Mouse (Mus musculus) stomach, postnatal 0 days (tissue): ENCODE measurements around the gene Dynll2. TPM values are rescaled to one million over a fixed set of nuclear protein-coding genes. Genes with fewer than 3 reads are reported as not detected.

Source experiments
- ATAC-seq: fragments of 200-750 bp; cut with Nextera tagmentation; 2 replicates; pipeline ENCODE4 v1.8.0; 2017; ENCODE audit not compliant: low FRiP score, low TSS enrichment
- DNase-seq: peaks from one replicate; pipeline ENCODE4 v3.0.0-alpha.2; 2016; ENCODE audit warnings: low spot score
- H3K27ac ChIP-seq: fragments of 300-500 bp; sonication (generic); replicated peaks from 2 replicates; pipeline ENCODE4 v1.5.1; 2014; ENCODE audit warnings: mild to moderate bottlenecking, control low read depth
- H3K27me3 ChIP-seq: fragments of 300-500 bp; sonication (generic); 2 replicates; pipeline ENCODE4 v1.6.1; 2014; ENCODE audit warnings: low read length; ENCODE audit not compliant: control insufficient read depth, insufficient read depth
- H3K36me3 ChIP-seq: fragments of 300-500 bp; sonication (generic); 2 replicates; pipeline ENCODE4 v1.6.1; 2014; ENCODE audit warnings: low read length, mixed read lengths; ENCODE audit not compliant: control insufficient read depth, insufficient read depth
- H3K4me1 ChIP-seq: fragments of 300-500 bp; sonication (generic); replicated peaks from 2 replicates; pipeline ENCODE4 v1.6.1; 2014; ENCODE audit warnings: antibody characterized with exemption; ENCODE audit not compliant: control insufficient read depth, insufficient read depth
- H3K4me2 ChIP-seq: fragments of 300-500 bp; sonication (generic); replicated peaks from 2 replicates; pipeline ENCODE4 v1.6.1; 2014; ENCODE audit warnings: low read depth, mild to moderate bottlenecking, control low read depth, moderate library complexity
- H3K4me3 ChIP-seq: fragments of 300-500 bp; sonication (generic); 2 replicates; pipeline ENCODE4 v1.5.1; 2014; ENCODE audit warnings: low read depth, low read length, control low read depth
- H3K9ac ChIP-seq: fragments of 300-500 bp; sonication (generic); 2 replicates; pipeline ENCODE4 v1.6.1; 2014; ENCODE audit warnings: mild to moderate bottlenecking, low read length, control low read depth, mixed read lengths
- H3K9me3 ChIP-seq: fragments of 300-500 bp; sonication (generic); 2 replicates; pipeline ENCODE4 v1.6.1; 2016; ENCODE audit warnings: low read length; ENCODE audit not compliant: control insufficient read depth
- CTCF ChIP-seq: IDR thresholded peaks from 2 replicates; pipeline ENCODE4 v1.5.1; 2016; ENCODE audit warnings: antibody characterized with exemption, low read depth, mild to moderate bottlenecking, moderate library complexity
- EP300 ChIP-seq: optimal IDR thresholded peaks from 2 replicates; pipeline ENCODE3; 2016; ENCODE audit warnings: antibody characterized with exemption
- WGBS: fragments of 180-500 bp; shearing (Covaris S2); extraction: QIAGEN DNeasy Blood & Tissue Kit; methylation state at CpG from one replicate; pipeline ENCODE4 v1.1.7; 2014; 5-methylcytosine and 5-hydroxymethylcytosine counted together
- polyA plus RNA-seq: library from polyadenylated mRNA; unstranded; fragments of >200 nt; fragmentation: Nextera tagmentation; extraction: Ambion mirVana; gene quantifications from 2 replicates; pipeline ENCODE4 v1.2.1, GENCODE M21; 2015

The Dynll2 gene
- polyA plus RNA-seq, 1 experiment from 2014 or later, result 14.8 TPM

- Histone ChIP-seq H3K9me3 (no peaks in the 10 kb centered on the region), H3K27me3 (no peaks in the 10 kb centered on the region), H3K27ac (no peak overlapping the region), H3K9ac (no peak overlapping the region), H3K36me3 (no peaks in the 10 kb centered on the region), H3K4me1 (no peaks in the 10 kb centered on the region), H3K4me3 (no peak overlapping the region), H3K4me2 (no peak overlapping the region)
- DNase-seq, result no peak
- ATAC-seq, result peak; percentile 38; the same call in 1 of the 2 replicates
- TF ChIP-seq EP300, result no peak
- TF ChIP-seq CTCF, result no peak
- 68% methylated on average over 6 of the region's 6 CpGs for WGBS
Observed at GRCm38 (mm10) chr11:87972829-87973228, 14.5 kb downstream of the Dynll2 start.

GRCm38 (mm10) chr11:87968356-87969122 lies 18.8 kb downstream of the Dynll2 start:
- no peaks in the 10 kb centered on the region for H3K4me1 ChIP-seq
- H3K4me3 ChIP-seq, result no peak overlapping the region
- H3K27me3 ChIP-seq, result no peaks in the 10 kb centered on the region
- TF ChIP-seq EP300, result no peak
- TF ChIP-seq CTCF, result peak; percentile 52
- H3K4me2 ChIP-seq, result no peak overlapping the region; the same call in 1 of the 2 replicates
- no peak overlapping the region for H3K9ac ChIP-seq
- peak; percentile 38; the same call in 1 of the 2 replicates for ATAC-seq
- no peaks in the 10 kb centered on the region for H3K36me3 ChIP-seq
- H3K9me3 ChIP-seq, result no peaks in the 10 kb centered on the region
- no peak overlapping the region for H3K27ac ChIP-seq
- DNase-seq, result peak; percentile 33
- 16% methylated on average over 13 of the region's 20 CpGs for WGBS

- H3K4me3 ChIP-seq, result peak overlapping the region; percentile 18
- WGBS, result under 1% methylated on average over 15 of the region's 17 CpGs
Observed at GRCm38 (mm10) chr11:87967692-87968289, 19.5 kb downstream of the Dynll2 start.

DNA sequence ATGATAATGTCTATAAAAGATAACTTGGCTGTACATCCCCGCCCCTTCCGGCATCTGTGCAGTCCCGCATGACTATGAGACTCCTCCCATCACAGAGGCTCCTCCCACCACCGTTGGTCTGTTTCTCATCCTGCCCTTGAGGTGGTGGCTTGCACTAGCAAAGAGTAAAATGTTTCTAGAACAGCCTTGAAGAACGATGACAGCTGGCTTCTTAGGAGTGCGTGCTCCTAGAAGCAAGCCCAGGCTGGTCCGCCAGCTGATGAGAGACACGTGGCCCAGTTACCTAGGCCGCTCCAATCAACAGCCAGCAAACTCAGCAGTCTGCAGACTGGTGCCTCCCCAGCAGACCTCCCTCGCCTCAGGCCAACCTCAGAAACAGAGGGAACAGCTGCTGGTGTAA lies 21.1 kb downstream of the Dynll2 start:
- TF ChIP-seq EP300, result no peak
- ATAC-seq (peak; percentile 45), DNase-seq (peak; percentile 19)
- H3K27ac ChIP-seq, result no peak overlapping the region
- no peak overlapping the region for H3K4me3 ChIP-seq
- WGBS, result 21% methylated on average over 10 of the region's 10 CpGs
- no peaks in the 10 kb centered on the region for H3K4me1 ChIP-seq
- no peaks in the 10 kb centered on the region for H3K27me3 ChIP-seq
- no peak overlapping the region for H3K4me2 ChIP-seq
- no peak overlapping the region for H3K9ac ChIP-seq
- no peaks in the 10 kb centered on the region for H3K9me3 ChIP-seq
- no peaks in the 10 kb centered on the region for H3K36me3 ChIP-seq

More at GRCm38 (mm10) chr11:87967692-87968289, 19.5 kb downstream of the Dynll2 start:
- Histone ChIP-seq H3K27ac (no peak overlapping the region), H3K27me3 (no peaks in the 10 kb centered on the region), H3K9me3 (no peaks in the 10 kb centered on the region), H3K9ac (no peak overlapping the region), H3K4me2 (peak overlapping the region; percentile 42), H3K36me3 (no peaks in the 10 kb centered on the region), H3K4me1 (no peaks in the 10 kb centered on the region)
- DNase-seq, result peak; percentile 89
- TF ChIP-seq CTCF (peak; percentile 98), EP300 (no peak)
- peak; percentile 61; the same call in 1 of the 2 replicates for ATAC-seq

- H3K27me3 ChIP-seq, result no peaks in the 10 kb centered on the region
- no peaks in the 10 kb centered on the region for H3K9me3 ChIP-seq
- WGBS, result 44% methylated on average over 3 of the region's 3 CpGs
- no peak for ATAC-seq
- no peak overlapping the region for H3K27ac ChIP-seq
- no peak overlapping the region for H3K4me2 ChIP-seq
- no peaks in the 10 kb centered on the region for H3K4me1 ChIP-seq
- H3K4me3 ChIP-seq, result no peak overlapping the region
- no peak for DNase-seq
- no peak overlapping the region for H3K9ac ChIP-seq
- TF ChIP-seq EP300 (no peak), CTCF (no peak)
- H3K36me3 ChIP-seq, result no peaks in the 10 kb centered on the region
Observed at GRCm38 (mm10) chr11:87965293-87965692, 22.0 kb downstream of the Dynll2 start.

GRCm38 (mm10) chr11:87957066-87957465 lies 30.3 kb downstream of the Dynll2 start:
- WGBS, result 32% methylated on average over 7 of the region's 7 CpGs
- no peaks in the 10 kb centered on the region for H3K36me3 ChIP-seq
- TF ChIP-seq CTCF (no peak), EP300 (no peak)
- H3K4me2 ChIP-seq, result no peak overlapping the region
- H3K27me3 ChIP-seq, result no peaks in the 10 kb centered on the region
- peak; percentile 34 for DNase-seq
- H3K4me3 ChIP-seq, result no peak overlapping the region
- H3K9me3 ChIP-seq, result no peaks in the 10 kb centered on the region
- ATAC-seq, result no peak
- no peak overlapping the region for H3K9ac ChIP-seq
- no peaks in the 10 kb centered on the region for H3K4me1 ChIP-seq
- H3K27ac ChIP-seq, result no peak overlapping the region
